Mouse (Mus musculus) erythroid progenitor cell, adult 5-6 weeks (primary cell): ENCODE results near the gene Olfr764-ps1. TPM values are rescaled to one million over a fixed set of nuclear protein-coding genes. Genes with fewer than 3 reads are reported as not detected.
"Not testable (repeated sequence)": the region's sequence is repeated elsewhere in the genome, so short reads cannot be mapped to it uniquely, and the experiment has no call there.

Experiments
- ATAC-seq: replicated peaks from 2 replicates; pipeline ENCODE4 v1.8.0; 2016; ENCODE audit warnings: moderate number of reproducible peaks, mild to moderate bottlenecking, moderate TSS enrichment, inconsistent platforms; ENCODE audit not compliant: poor library complexity, low FRiP score, severe bottlenecking
- total RNA-seq, 2 experiments: library from RNA; stranded (forward) in 1 of 2; stranded (reverse) in 1 of 2; fragments of 150-400 nt in 1 of 2; fragments of 186-747, 209-891 nt in 1 of 2; gene quantifications; 2 replicates each; pipeline versions ENCODE4 v1.2.3 to v1.2.4; 2015 to 2017; ENCODE audit warnings: low replicate concordance in 2 of 2

Gene Olfr764-ps1
- not detected in 2 replicates for total RNA-seq (2015; ENCODE audit: low replicate concordance)
- not detected in 2 replicates for total RNA-seq (2017; ENCODE audit: low replicate concordance)

GRCm38 (mm10) chr10:129039796-129040195 lies at the start of gene Olfr764-ps1:
TSS of gene Olfr764-ps1 (minus strand) at chr10:129039896.
- ATAC-seq, result no peak

- ATAC-seq, result not testable (repeated sequence)
Measured at GRCm38 (mm10) chr10:129082810-129083209, 43.1 kb upstream of the Olfr764-ps1 start, which contains the start of gene Olfr767. TSS of gene Olfr767 (minus strand) at chr10:129082910.

GRCm38 (mm10) chr10:129068877-129069276 lies 29.2 kb upstream of the Olfr764-ps1 start, which contains the start of gene Olfr766-ps1:
TSS of gene Olfr766-ps1 (minus strand) at chr10:129068977.
- ATAC-seq, result no peak

- ATAC-seq, result not testable (repeated sequence)
Measured at GRCm38 (mm10) chr10:129049898-129050297, 10.2 kb upstream of the Olfr764-ps1 start, which contains the start of gene Olfr765. TSS of gene Olfr765 (minus strand) at chr10:129049998.

GRCm38 (mm10) chr10:129028343-129028742 lies 11.4 kb downstream of the Olfr764-ps1 start:
- ATAC-seq, result no peak

GRCm38 (mm10) chr10:129026018-129026662 lies 13.6 kb downstream of the Olfr764-ps1 start:
- 0 out of 2 replicates have a peak, but pooled peaks have one; percentile 57 for ATAC-seq

- ATAC-seq, result no peak
Measured at GRCm38 (mm10) chr10:129023319-129023718, 16.4 kb downstream of the Olfr764-ps1 start.

GRCm38 (mm10) chr10:129014477-129014876 lies 25.2 kb downstream of the Olfr764-ps1 start:
- ATAC-seq, result no peak

- ATAC-seq, result not testable (repeated sequence)
Measured at GRCm38 (mm10) chr10:129011511-129011910, 28.2 kb downstream of the Olfr764-ps1 start.

- no peak for ATAC-seq
Measured at GRCm38 (mm10) chr10:129010288-129010841, 29.3 kb downstream of the Olfr764-ps1 start, which contains the start of gene Olfr763. TSS of gene Olfr763 (plus strand) at chr10:129010791.

GRCm38 (mm10) chr10:129004032-129004920 lies 35.4 kb downstream of the Olfr764-ps1 start:
- ATAC-seq, result no peak

- ATAC-seq, result no peak
Measured at GRCm38 (mm10) chr10:128996523-128997040, 43.1 kb downstream of the Olfr764-ps1 start.

GRCm38 (mm10) chr10:128995796-128996195 lies 43.9 kb downstream of the Olfr764-ps1 start:
- no peak for ATAC-seq

GRCm38 (mm10) chr10:128990994-128991393 lies 48.7 kb downstream of the Olfr764-ps1 start:
- ATAC-seq, result no peak

- not testable (repeated sequence) for ATAC-seq
Measured at GRCm38 (mm10) chr10:128990129-128990850, 49.4 kb downstream of the Olfr764-ps1 start.

- ATAC-seq, result not testable (repeated sequence)
Measured at GRCm38 (mm10) chr10:128989131-128989530, 50.6 kb downstream of the Olfr764-ps1 start, which contains the start of gene Olfr9. TSS of gene Olfr9 (plus strand) at chr10:128989431.
